Mouse (Mus musculus) gastrocnemius, adult 8-10 months (tissue): ENCODE measurements around the gene Tmeff2. TPM values are rescaled to one million over a fixed set of nuclear protein-coding genes. Genes with fewer than 3 reads are reported as not detected.

ENCODE experiments used
- DNase-seq, 2 experiments: peaks; one replicate each; pipeline ENCODE4 v3.0.0; 2022; ENCODE audit warnings: low spot score in 2 of 2
- microRNA-seq: library from miRNA; unstranded; fragments of <30 nt; microRNA quantifications from one replicate; pipeline ENCODE4 v1.2.0, GENCODE M21; 2022
- total RNA-seq, 4 experiments: library from RNA; stranded (reverse); gene quantifications; 2 replicates each; pipeline ENCODE4 v1.2.4; 2022

Tmeff2 gene
- total RNA-seq, 4 experiments from 2014 or later = 0.82 to 1.2 (median 1.0) TPM

DNA sequence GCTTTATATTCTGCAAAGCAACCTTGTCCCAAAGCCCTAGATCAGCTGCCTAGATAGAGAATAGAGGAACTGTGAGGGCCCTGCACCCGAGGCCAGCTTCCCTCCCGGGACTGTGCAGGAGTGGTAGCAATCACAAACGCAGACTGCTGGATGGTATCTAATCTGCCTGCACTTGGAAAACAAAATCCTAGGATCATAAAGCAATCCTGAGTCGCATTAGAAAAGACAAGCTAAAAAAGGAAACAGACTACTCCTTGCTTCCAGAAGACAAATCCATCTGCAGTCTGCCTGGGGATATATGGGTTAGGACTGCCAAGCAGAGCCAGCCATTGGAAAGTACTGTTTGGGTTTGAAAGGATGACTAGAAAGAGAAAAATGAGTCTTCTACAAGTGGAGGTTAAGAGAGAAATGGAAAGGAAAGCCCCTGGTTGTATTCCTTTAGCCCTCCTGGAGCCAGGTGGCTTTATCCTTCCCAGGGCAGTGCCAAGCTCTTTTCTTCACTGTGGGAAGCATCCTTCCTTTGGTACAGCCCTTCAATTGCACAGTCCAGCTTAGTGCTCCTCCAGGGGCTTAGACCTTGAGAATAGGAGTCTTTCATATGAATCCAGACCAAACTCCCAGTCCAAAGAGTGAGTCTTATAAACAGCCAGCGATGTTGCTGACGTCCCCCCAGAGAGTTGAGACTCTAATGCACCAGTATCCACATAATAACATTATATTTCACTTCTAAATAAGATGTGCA lies 291.6 kb downstream of the Tmeff2 start:
- no peak for DNase-seq

DNA sequence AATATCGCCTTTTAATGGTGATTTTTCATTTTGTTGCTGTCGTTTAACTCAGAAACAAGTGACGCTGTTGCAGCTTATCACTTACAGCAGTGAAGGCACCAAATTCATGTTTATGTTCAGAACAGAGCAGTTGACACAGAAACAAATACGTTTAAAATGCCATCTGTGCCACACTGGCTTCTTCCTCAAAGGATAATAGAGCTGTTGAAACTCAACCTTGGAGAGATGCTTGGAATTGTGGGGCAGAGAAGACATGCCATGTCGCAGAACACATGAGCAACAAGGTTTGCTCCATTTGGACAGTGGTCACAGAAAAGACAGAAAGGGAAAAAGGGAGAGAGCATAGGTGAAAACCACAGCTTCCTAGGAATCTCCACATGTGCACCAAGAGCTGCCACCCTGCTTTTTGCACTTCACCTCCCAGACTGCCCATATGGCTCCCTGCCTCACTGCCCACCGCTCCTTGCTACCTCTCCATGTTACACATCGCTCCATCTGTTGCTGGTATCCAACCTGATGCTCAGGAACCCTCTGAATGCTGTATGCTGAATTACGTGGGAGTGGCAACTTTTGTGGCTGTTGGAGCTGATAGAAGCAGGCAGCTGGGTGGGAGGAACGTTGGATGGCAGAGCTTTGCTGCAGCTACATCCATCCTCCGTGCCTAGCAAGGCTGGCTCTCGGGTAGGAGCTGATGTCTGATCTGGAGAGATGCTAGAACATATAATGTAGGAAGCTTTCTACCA lies 298.8 kb downstream of the Tmeff2 start:
- DNase-seq = no peak

DNA sequence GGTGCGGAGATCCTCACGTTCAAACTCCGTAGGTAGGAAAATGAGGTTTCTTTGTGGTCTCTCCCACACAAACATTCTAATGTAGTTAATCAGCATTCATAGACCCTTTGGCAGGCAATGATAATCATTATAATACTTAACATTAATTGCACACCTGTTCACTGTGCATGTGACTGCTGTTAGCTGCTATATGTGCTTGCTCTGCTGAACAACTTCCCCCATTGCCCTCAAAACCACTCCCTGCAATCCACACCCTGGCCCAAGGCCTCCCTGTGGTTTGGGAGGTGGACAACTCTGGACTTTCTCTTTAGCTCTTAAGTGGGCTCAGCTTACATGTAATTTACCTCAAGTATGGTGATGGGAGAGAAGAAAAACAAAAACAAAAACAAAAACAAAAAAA lies 299.5 kb downstream of the Tmeff2 start:
- no peak for DNase-seq

DNA sequence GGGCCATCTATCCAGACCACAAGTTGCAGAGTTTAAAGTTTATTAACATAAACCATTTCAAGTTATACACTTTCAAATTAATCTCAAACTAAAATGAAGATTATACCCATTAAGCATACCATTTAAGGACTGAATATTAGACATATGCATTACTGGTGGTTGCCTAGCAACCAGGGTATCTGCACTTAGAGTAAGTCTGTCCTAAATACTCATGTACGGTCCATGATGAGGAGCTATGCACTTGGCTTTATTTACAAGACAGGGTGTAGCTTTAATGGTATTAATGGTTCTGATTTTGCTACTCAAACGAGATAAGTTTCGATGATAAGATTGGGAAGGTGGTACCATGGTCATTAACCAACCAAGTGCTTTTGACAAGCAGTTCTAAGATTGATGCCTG lies 315.2 kb downstream of the Tmeff2 start:
- no peak for DNase-seq

DNA sequence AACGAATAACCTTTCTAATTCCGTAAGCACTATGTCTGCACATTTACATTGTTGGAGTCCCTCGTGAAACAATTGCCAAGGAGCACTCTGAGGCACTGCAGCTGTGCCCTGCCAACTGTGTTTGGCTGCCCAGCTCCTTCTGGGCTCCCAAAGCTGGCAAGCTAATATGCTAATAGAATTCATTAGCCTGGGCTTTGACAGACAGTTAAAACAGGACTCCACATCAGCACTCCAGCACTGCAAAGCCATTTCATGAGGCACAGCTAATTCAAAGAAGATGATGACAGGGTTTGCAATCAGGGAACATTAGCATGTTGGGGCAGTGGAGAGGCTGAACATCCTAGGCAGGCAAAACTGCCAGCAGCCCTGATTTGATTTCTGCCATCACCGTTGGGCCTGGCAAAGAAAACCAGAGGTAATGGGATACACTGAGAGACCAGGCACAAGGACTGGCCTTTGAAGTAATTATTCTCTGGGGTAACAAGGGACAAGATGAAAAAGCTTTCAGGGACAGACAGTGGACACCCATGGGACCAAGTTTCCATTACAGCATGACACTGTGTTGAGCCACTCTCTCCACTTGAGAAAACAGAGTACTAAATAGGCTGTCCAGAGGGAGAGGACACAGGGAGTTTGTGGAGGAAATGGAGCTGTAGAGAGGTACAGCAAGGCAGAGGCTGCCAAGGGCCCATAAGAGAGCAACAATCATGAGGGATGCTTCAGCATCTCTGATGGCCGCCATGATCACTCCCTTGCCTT lies 316.0 kb downstream of the Tmeff2 start:
- DNase-seq = no peak

DNA sequence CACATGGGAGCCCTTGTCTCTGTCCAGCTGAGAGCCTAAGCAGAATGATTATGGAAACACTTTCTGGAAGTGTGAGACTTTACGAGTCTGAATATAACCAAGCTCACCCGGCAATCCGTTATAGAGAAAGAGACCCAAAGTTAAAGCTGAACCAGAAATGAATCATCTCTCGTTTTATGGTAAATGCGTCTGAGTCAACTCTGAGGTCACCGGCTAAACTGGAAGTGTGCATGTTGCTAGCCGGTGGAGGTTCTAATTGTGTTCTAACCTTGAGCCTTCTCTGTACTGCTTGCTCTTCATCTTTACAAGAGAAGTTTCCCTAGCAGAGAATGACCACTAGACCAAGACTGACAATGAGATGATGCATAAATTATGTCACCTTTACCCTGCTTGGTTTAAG lies 316.8 kb downstream of the Tmeff2 start:
- no peak for DNase-seq

DNA sequence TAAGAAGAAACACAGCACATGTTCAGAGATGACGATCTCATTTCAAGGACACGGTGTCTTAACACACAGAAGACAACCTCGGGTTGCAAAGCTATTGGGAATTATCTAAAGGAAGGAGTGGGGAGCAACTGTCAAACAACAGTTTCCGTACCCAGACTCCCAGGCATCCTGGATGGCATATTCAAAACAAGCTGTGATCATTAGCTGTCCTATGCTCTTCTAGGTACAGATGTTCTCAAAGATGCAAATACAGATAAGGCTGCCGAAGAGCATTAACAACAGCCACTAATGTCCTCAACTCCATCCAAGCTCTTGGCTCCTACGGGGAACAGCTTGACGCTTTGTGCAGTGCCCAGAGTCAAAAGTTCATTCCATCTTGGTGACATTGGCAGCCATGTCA lies 324.7 kb downstream of the Tmeff2 start:
- no peak for DNase-seq

Small RNA genes within 50 kb of the gene (microRNA-seq; reads per million reads assigned to microRNA genes)
- gene Gm25736 = not detected
